Mouse (Mus musculus) hindlimb bud, embryonic 11.5 days (tissue): ENCODE data around the gene Tbc1d23.

Source experiments
- DNase-seq: peaks from one replicate; pipeline ENCODE4 v3.0.0-alpha.2; 2012; ENCODE audit warnings: low read depth, low spot score; ENCODE audit errors: extremely low spot score

Tbc1d23 gene

GRCm38 (mm10) chr16:57165157-57165556 is 66.1 kb downstream of the Tbc1d23 start:
- DNase-seq = no peak

GRCm38 (mm10) chr16:57163694-57164093 is 67.6 kb downstream of the Tbc1d23 start:
- DNase-seq = no peak

GRCm38 (mm10) chr16:57162841-57163240 is 68.5 kb downstream of the Tbc1d23 start:
- no peak for DNase-seq

- DNase-seq = no peak
Measured at GRCm38 (mm10) chr16:57159835-57160234, 71.5 kb downstream of the Tbc1d23 start.

- DNase-seq = no peak
Measured at GRCm38 (mm10) chr16:57157728-57158127, 73.6 kb downstream of the Tbc1d23 start.

GRCm38 (mm10) chr16:57157076-57157475 is 74.2 kb downstream of the Tbc1d23 start:
- no peak for DNase-seq

- no peak for DNase-seq
Measured at GRCm38 (mm10) chr16:57155899-57156298, 75.4 kb downstream of the Tbc1d23 start.

- no peak for DNase-seq
Measured at GRCm38 (mm10) chr16:57151437-57151836, 79.9 kb downstream of the Tbc1d23 start.

GRCm38 (mm10) chr16:57144741-57145140 is 86.6 kb downstream of the Tbc1d23 start:
- DNase-seq = no peak

GRCm38 (mm10) chr16:57133611-57134010 is 97.7 kb downstream of the Tbc1d23 start:
- DNase-seq = no peak

- DNase-seq = no peak
Measured at GRCm38 (mm10) chr16:57132326-57132725, 99.0 kb downstream of the Tbc1d23 start.

- no peak for DNase-seq
Measured at GRCm38 (mm10) chr16:57131544-57131943, 99.8 kb downstream of the Tbc1d23 start.

- DNase-seq = no peak
Measured at GRCm38 (mm10) chr16:57130752-57131400, 100.4 kb downstream of the Tbc1d23 start.

GRCm38 (mm10) chr16:57127825-57128224 is 103.5 kb downstream of the Tbc1d23 start:
- DNase-seq = no peak

GRCm38 (mm10) chr16:57126268-57126667 is 105.0 kb downstream of the Tbc1d23 start:
- no peak for DNase-seq

- no peak for DNase-seq
Measured at GRCm38 (mm10) chr16:57122682-57123445, 108.4 kb downstream of the Tbc1d23 start.

GRCm38 (mm10) chr16:57121816-57122415 is 109.4 kb downstream of the Tbc1d23 start:
- DNase-seq = no peak

- DNase-seq = peak; percentile 95
Measured at GRCm38 (mm10) chr16:57120913-57121815, 110.1 kb downstream of the Tbc1d23 start, which contains the start of gene Tomm70a. TSS of gene Tomm70a (plus strand) at chr16:57121703.
